Mouse (Mus musculus): ENCODE results near the gene Crabp2. TPM values are rescaled to one million over a fixed set of nuclear protein-coding genes. Genes with fewer than 3 reads are reported as not detected.

The Crabp2 gene
- total and polyA plus RNA-seq, 3 experiments: 0.38 to 1.0 TPM; not detected in 1

DNA sequence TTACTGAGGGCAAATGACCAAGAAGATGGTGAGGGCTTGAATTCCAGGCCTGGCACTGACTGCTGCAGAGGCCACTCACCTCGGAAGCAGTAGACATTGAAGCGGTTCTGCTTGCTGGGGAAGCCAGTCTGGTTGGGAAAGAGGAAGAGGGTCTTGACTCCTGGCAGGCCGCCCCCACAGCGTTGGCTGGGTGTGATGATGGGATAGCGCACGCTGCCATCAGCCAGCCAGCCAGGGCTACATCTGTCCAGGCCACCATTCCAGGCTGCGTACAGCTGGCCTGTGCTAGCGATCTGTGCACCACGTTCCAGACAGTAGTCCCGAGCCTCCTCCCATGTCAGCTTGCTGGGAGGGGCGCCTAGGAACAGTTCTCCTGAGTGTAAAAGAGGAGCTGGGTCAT is 46.9 kb downstream of the Crabp2 start:
- H3K4me1 ChIP-seq (ENCODE audit: control insufficient read depth in 1 of 2, insufficient read depth in 2 of 2): peaks cover 0 to 5% of the 10 kb centered on the region in 2 experiments; a peak in 1 of 4 replicates
- H3K9me3 ChIP-seq (replicated peaks; ENCODE audit: low read length): peaks cover 8% of the 10 kb centered on the region
- H3K79me2 ChIP-seq (replicated peaks; ENCODE audit: control insufficient read depth, extremely low read depth, insufficient read depth, poor library complexity, severe bottlenecking): no peaks in the 10 kb centered on the region
- H3K27me3 ChIP-seq (replicated peaks): peaks cover 93% of the 10 kb centered on the region
- TF ChIP-seq MAX (IDR thresholded peaks at IDR 0.05; ENCODE audit: low read length) (no peak), ZKSCAN1 (IDR thresholded peaks at IDR 0.05; ENCODE audit: borderline replicate concordance, low read depth, low read length) (no peak), TCF12 (IDR thresholded peaks at IDR 0.05; ENCODE audit: low read depth, low read length) (no peak), RAD21 (IDR thresholded peaks at IDR 0.05; ENCODE audit: low read depth, low read length) (no peak), USF2 (conservative IDR thresholded peaks at IDR 0.05; ENCODE audit: low read depth, low read length) (no peak), E2F4 (IDR thresholded peaks at IDR 0.05; ENCODE audit: insufficient replicate concordance, low read depth, low read length) (no peak), MAZ (IDR thresholded peaks at IDR 0.05; ENCODE audit: low read depth, low read length) (no peak), MXI1 (IDR thresholded peaks at IDR 0.05; ENCODE audit: low read depth, low read length) (no peak), JUN (IDR thresholded peaks at IDR 0.05; ENCODE audit: insufficient read depth, low read depth, low read length) (no peak), RCOR1 (conservative IDR thresholded peaks at IDR 0.05; ENCODE audit: low read depth, low read length) (no peak), NELFE (IDR thresholded peaks at IDR 0.05; ENCODE audit: low read depth, low read length) (no peak), MEF2A (IDR thresholded peaks at IDR 0.05; ENCODE audit: borderline replicate concordance, low read depth, low read length) (no peak), GABPA (IDR thresholded peaks at IDR 0.05; ENCODE audit: insufficient replicate concordance, low read depth, low read length) (no peak)
- no peak overlapping the region for H3K9ac ChIP-seq (ENCODE audit: insufficient read depth, low read depth)
- in situ Hi-C loops (cut with MboI; ENCODE audit: low pct_ligation_motif_present, low pct_unique_long_range_greater_than_20kb, low sequenced_read_pairs) (no loop called here), dilution Hi-C loops (cut with MboI; ENCODE audit: extremely low pct_ligation_motif_present, extremely low pct_unique_long_range_greater_than_20kb, low sequenced_read_pairs) (no loop called here)
- H3K4me3 ChIP-seq (replicated peaks in 1 of 3; ENCODE audit: low read depth in 2 of 3, low read length in 2 of 3, poor library complexity in 1 of 3): no peak overlapping the region
- no peak overlapping the region for H3K27ac ChIP-seq (ENCODE audit: insufficient read depth, low read depth)
- no peak for DNase-seq (ENCODE audit: extremely low read depth)
- no peaks in the 10 kb centered on the region for H3K36me3 ChIP-seq (replicated peaks in 1 of 2; ENCODE audit: control insufficient read depth in 1 of 2, insufficient read depth in 1 of 2, low read length in 1 of 2)
- H3K4me2 ChIP-seq (ENCODE audit: insufficient read depth, low read depth, poor library complexity, severe bottlenecking): no peak overlapping the region

DNA sequence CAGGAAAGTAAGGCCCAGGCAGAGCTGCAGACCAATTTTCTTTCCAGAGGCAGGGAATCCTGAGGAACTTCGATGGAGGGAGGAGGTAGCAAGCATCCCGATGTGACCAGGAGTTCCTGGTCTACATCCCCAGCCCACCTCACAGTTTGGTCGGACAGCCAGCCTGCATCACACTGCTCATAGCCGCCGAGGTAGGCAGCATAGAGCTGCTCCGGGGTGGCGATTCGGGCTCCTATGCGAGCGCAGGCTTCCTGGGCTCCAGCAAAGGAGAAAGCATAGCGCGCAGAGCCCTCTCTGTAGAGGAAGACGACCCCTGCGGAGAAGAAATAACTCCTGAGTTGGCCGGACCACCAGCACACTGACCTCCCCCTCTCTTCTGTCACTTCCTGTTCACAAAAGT is 47.9 kb downstream of the Crabp2 start:
- dilution Hi-C loops (cut with MboI; ENCODE audit: extremely low pct_ligation_motif_present, extremely low pct_unique_long_range_greater_than_20kb, low sequenced_read_pairs): no loop called here
- H3K9ac ChIP-seq (ENCODE audit: insufficient read depth, low read depth): no peak overlapping the region
- H3K4me2 ChIP-seq (ENCODE audit: insufficient read depth, low read depth, poor library complexity, severe bottlenecking): no peak overlapping the region
- H3K36me3 ChIP-seq (replicated peaks in 1 of 2; ENCODE audit: control insufficient read depth in 1 of 2, insufficient read depth in 1 of 2, low read length in 1 of 2): no peaks in the 10 kb centered on the region
- in situ Hi-C loops (cut with MboI; ENCODE audit: low pct_ligation_motif_present, low pct_unique_long_range_greater_than_20kb, low sequenced_read_pairs): no loop called here
- peaks cover 0 to 5% of the 10 kb centered on the region in 2 experiments; a peak in 1 of 4 replicates for H3K4me1 ChIP-seq (ENCODE audit: control insufficient read depth in 1 of 2, insufficient read depth in 2 of 2)
- peaks cover 92% of the 10 kb centered on the region for H3K27me3 ChIP-seq (replicated peaks)
- H3K79me2 ChIP-seq (replicated peaks; ENCODE audit: control insufficient read depth, extremely low read depth, insufficient read depth, poor library complexity, severe bottlenecking): no peaks in the 10 kb centered on the region
- no peak overlapping the region for H3K4me3 ChIP-seq (replicated peaks in 1 of 3; ENCODE audit: low read depth in 2 of 3, low read length in 2 of 3, poor library complexity in 1 of 3)
- H3K27ac ChIP-seq (ENCODE audit: insufficient read depth, low read depth): no peak overlapping the region
- H3K9me3 ChIP-seq (replicated peaks; ENCODE audit: low read length): peaks cover 11% of the 10 kb centered on the region
- TF ChIP-seq POLR2A (IDR thresholded peaks at IDR 0.05; ENCODE audit: low read depth, low read length) (no peak), MEF2A (IDR thresholded peaks at IDR 0.05; ENCODE audit: borderline replicate concordance, low read depth, low read length) (no peak), TBP (conservative IDR thresholded peaks at IDR 0.05; ENCODE audit: low read depth, low read length) (no peak), USF1 (IDR thresholded peaks at IDR 0.05; ENCODE audit: low read depth, low read length) (no peak), POLR2AphosphoS2 (IDR thresholded peaks at IDR 0.05; ENCODE audit: low read depth, low read length) (no peak), KAT2A (IDR thresholded peaks at IDR 0.05; ENCODE audit: insufficient replicate concordance, low read length) (no peak), MAZ (IDR thresholded peaks at IDR 0.05; ENCODE audit: low read depth, low read length) (no peak), RCOR1 (conservative IDR thresholded peaks at IDR 0.05; ENCODE audit: low read depth, low read length) (no peak), CHD1 (IDR thresholded peaks at IDR 0.05; ENCODE audit: low read depth, low read length) (no peak), ZKSCAN1 (IDR thresholded peaks at IDR 0.05; ENCODE audit: borderline replicate concordance, low read depth, low read length) (no peak), CHD2 (IDR thresholded peaks at IDR 0.05; ENCODE audit: low read length) (no peak), MAX (IDR thresholded peaks at IDR 0.05; ENCODE audit: low read length) (no peak), ZMIZ1 (IDR thresholded peaks at IDR 0.05; ENCODE audit: low read depth, low read length) (no peak)
- DNase-seq (ENCODE audit: extremely low read depth): no peak
